Mouse (Mus musculus) embryonic facial prominence, embryonic 12.5 days (tissue): ENCODE results near the gene Bmt2. TPM values are rescaled to one million over a fixed set of nuclear protein-coding genes. Genes with fewer than 3 reads are reported as not detected.

Experiments
- ATAC-seq: fragments of 200-750 bp; cut with Nextera tagmentation; 2 replicates; pipeline ENCODE4 v1.8.0; 2017; ENCODE audit not compliant: insufficient number of reproducible peaks, insufficient read depth, low FRiP score, low TSS enrichment
- H3K27ac ChIP-seq: fragments of 300-500 bp; sonication (generic); 2 replicates; pipeline ENCODE4 v1.5.1; 2016; ENCODE audit warnings: mild to moderate bottlenecking
- H3K27me3 ChIP-seq: fragments of 300-500 bp; sonication (generic); 2 replicates; pipeline ENCODE4 v1.6.1; 2016; ENCODE audit warnings: mild to moderate bottlenecking, moderate library complexity
- H3K36me3 ChIP-seq: fragments of 300-500 bp; sonication (generic); 2 replicates; pipeline ENCODE4 v1.6.1; 2016; ENCODE audit warnings: mild to moderate bottlenecking
- H3K4me1 ChIP-seq: fragments of 300-500 bp; sonication (generic); 2 replicates; pipeline ENCODE4 v1.6.1; 2016
- H3K4me2 ChIP-seq: fragments of 300-500 bp; sonication (generic); replicated peaks from 2 replicates; pipeline ENCODE4 v1.6.1; 2016; ENCODE audit warnings: mild to moderate bottlenecking, moderate library complexity
- H3K4me3 ChIP-seq: fragments of 300-500 bp; sonication (generic); 2 replicates; pipeline ENCODE4 v1.5.1; 2016; ENCODE audit warnings: mild to moderate bottlenecking
- H3K9ac ChIP-seq: fragments of 300-500 bp; sonication (generic); 2 replicates; pipeline ENCODE4 v1.6.1; 2016; ENCODE audit warnings: mild to moderate bottlenecking, moderate library complexity
- H3K9me3 ChIP-seq: fragments of 300-500 bp; sonication (generic); 2 replicates; pipeline ENCODE4 v1.6.1; 2016; ENCODE audit warnings: mild to moderate bottlenecking, moderate library complexity
- WGBS: fragments of 180-500 bp; shearing (Covaris S2); methylation state at CpG from one replicate; pipeline ENCODE4 v1.1.7; 2016; 5-methylcytosine and 5-hydroxymethylcytosine counted together
- polyA plus RNA-seq: library from polyadenylated mRNA; unstranded; fragments of >200 nt; fragmentation: Nextera tagmentation; extraction: Ambion mirVana; gene quantifications from 2 replicates; pipeline ENCODE4 v1.2.1, GENCODE M21; 2016

The Bmt2 gene
- polyA plus RNA-seq, 1 experiment from 2014 or later: 23.6 TPM

GRCm38 (mm10) chr6:13614568-13614967 lies 63.2 kb downstream of the Bmt2 start:
- H3K27ac ChIP-seq: no peak overlapping the region
- 90% methylated on average over 3 of the region's 3 CpGs for WGBS
- no peaks in the 10 kb centered on the region for H3K36me3 ChIP-seq
- no peaks in the 10 kb centered on the region for H3K27me3 ChIP-seq
- H3K9ac ChIP-seq: no peak overlapping the region
- H3K4me3 ChIP-seq: no peak overlapping the region
- no peak for ATAC-seq
- no peaks in the 10 kb centered on the region for H3K4me1 ChIP-seq
- H3K4me2 ChIP-seq: no peak overlapping the region
- no peaks in the 10 kb centered on the region for H3K9me3 ChIP-seq

- no peaks in the 10 kb centered on the region for H3K36me3 ChIP-seq
- H3K4me3 ChIP-seq: no peak overlapping the region
- no peaks in the 10 kb centered on the region for H3K9me3 ChIP-seq
- no peaks in the 10 kb centered on the region for H3K27me3 ChIP-seq
- no peak overlapping the region for H3K9ac ChIP-seq
- ATAC-seq: no peak
- 81% methylated on average over 3 of the region's 3 CpGs for WGBS
- H3K4me2 ChIP-seq: no peak overlapping the region
- H3K4me1 ChIP-seq: no peaks in the 10 kb centered on the region
- H3K27ac ChIP-seq: no peak overlapping the region
Observed at GRCm38 (mm10) chr6:13613671-13614070, 64.1 kb downstream of the Bmt2 start.

- H3K36me3 ChIP-seq: no peaks in the 10 kb centered on the region
- peaks cover 6% of the 10 kb centered on the region for H3K4me1 ChIP-seq
- no peak overlapping the region for H3K4me2 ChIP-seq
- no peak overlapping the region for H3K4me3 ChIP-seq
- H3K9me3 ChIP-seq: no peaks in the 10 kb centered on the region
- H3K9ac ChIP-seq: no peak overlapping the region
- WGBS: 94% methylated on average over 2 of the region's 2 CpGs
- H3K27ac ChIP-seq: no peak overlapping the region
- no peaks in the 10 kb centered on the region for H3K27me3 ChIP-seq
- ATAC-seq: no peak
Observed at GRCm38 (mm10) chr6:13610869-13611268, 66.9 kb downstream of the Bmt2 start.

GRCm38 (mm10) chr6:13609353-13610140 lies 68.2 kb downstream of the Bmt2 start:
- Histone ChIP-seq H3K4me3 (no peak overlapping the region), H3K9me3 (no peaks in the 10 kb centered on the region), H3K4me2 (no peak overlapping the region), H3K27ac (no peak overlapping the region), H3K36me3 (no peaks in the 10 kb centered on the region), H3K27me3 (no peaks in the 10 kb centered on the region), H3K4me1 (peaks cover 8% of the 10 kb centered on the region), H3K9ac (no peak overlapping the region)
- no peak for ATAC-seq
- 60% methylated on average over 5 of the region's 5 CpGs for WGBS

- H3K27me3 ChIP-seq: no peaks in the 10 kb centered on the region
- H3K4me2 ChIP-seq: peak within 1 kb of the TSS; percentile 58
- peak within 1 kb of the TSS; percentile 97 for H3K27ac ChIP-seq
- WGBS: 2% methylated on average over 62 of the region's 71 CpGs
- H3K36me3 ChIP-seq: 0 out of 2 replicates have a peak, but pooled peaks cover 4% of the 10 kb centered on the region
- peak within 1 kb of the TSS; percentile 75 for H3K4me3 ChIP-seq
- no peaks in the 10 kb centered on the region for H3K9me3 ChIP-seq
- peak; percentile 95 for ATAC-seq
- peaks cover 8% of the 10 kb centered on the region for H3K4me1 ChIP-seq
- H3K9ac ChIP-seq: peak within 1 kb of the TSS; percentile 80
Observed at GRCm38 (mm10) chr6:13607621-13608493, 69.9 kb downstream of the Bmt2 start, which contains the start of gene Tmem168. TSS of gene Tmem168 (minus strand) at chr6:13608100.

GRCm38 (mm10) chr6:13606921-13607620 lies 70.7 kb downstream of the Bmt2 start:
- peak overlapping the region; percentile 80 for H3K9ac ChIP-seq
- H3K4me3 ChIP-seq: peak overlapping the region; percentile 75
- peaks cover 8% of the 10 kb centered on the region for H3K4me1 ChIP-seq
- no peaks in the 10 kb centered on the region for H3K9me3 ChIP-seq
- peak overlapping the region; percentile 58 for H3K4me2 ChIP-seq
- ATAC-seq: no peak
- no peaks in the 10 kb centered on the region for H3K27me3 ChIP-seq
- H3K27ac ChIP-seq: peak overlapping the region; percentile 97
- 10% methylated on average over 15 of the region's 15 CpGs for WGBS
- 0 out of 2 replicates have a peak, but pooled peaks cover 4% of the 10 kb centered on the region for H3K36me3 ChIP-seq

- no peak for ATAC-seq
- 75% methylated on average over 4 of the region's 4 CpGs for WGBS
- Histone ChIP-seq H3K4me1 (peaks cover 12% of the 10 kb centered on the region), H3K9me3 (no peaks in the 10 kb centered on the region), H3K4me3 (peak overlapping the region; percentile 75), H3K27ac (peak overlapping the region; percentile 97; the same call in 1 of the 2 replicates), H3K4me2 (peak overlapping the region; percentile 58), H3K27me3 (no peaks in the 10 kb centered on the region), H3K36me3 (0 out of 2 replicates have a peak, but pooled peaks cover 4% of the 10 kb centered on the region), H3K9ac (no peak overlapping the region)
Observed at GRCm38 (mm10) chr6:13606394-13606793, 71.4 kb downstream of the Bmt2 start.

GRCm38 (mm10) chr6:13603134-13603533 lies 74.6 kb downstream of the Bmt2 start:
- Histone ChIP-seq H3K27ac (no peak overlapping the region), H3K9ac (no peak overlapping the region), H3K36me3 (0 out of 2 replicates have a peak, but pooled peaks cover 4% of the 10 kb centered on the region), H3K4me2 (no peak overlapping the region), H3K4me3 (no peak overlapping the region), H3K27me3 (no peaks in the 10 kb centered on the region), H3K4me1 (peaks cover 13% of the 10 kb centered on the region), H3K9me3 (no peaks in the 10 kb centered on the region)
- WGBS: 92% methylated on average over 6 of the region's 6 CpGs
- no peak for ATAC-seq

GRCm38 (mm10) chr6:13601587-13601986 lies 76.2 kb downstream of the Bmt2 start:
- no peak overlapping the region for H3K9ac ChIP-seq
- H3K27me3 ChIP-seq: no peaks in the 10 kb centered on the region
- 0 out of 2 replicates have a peak, but pooled peaks cover 4% of the 10 kb centered on the region for H3K36me3 ChIP-seq
- no peak overlapping the region for H3K4me3 ChIP-seq
- no peak for ATAC-seq
- H3K4me1 ChIP-seq: peaks cover 9% of the 10 kb centered on the region
- H3K4me2 ChIP-seq: no peak overlapping the region
- no peak overlapping the region for H3K27ac ChIP-seq
- H3K9me3 ChIP-seq: no peaks in the 10 kb centered on the region
- 80% methylated on average over 6 of the region's 6 CpGs for WGBS

- Histone ChIP-seq H3K27me3 (no peaks in the 10 kb centered on the region), H3K36me3 (peaks cover 15% of the 10 kb centered on the region), H3K4me2 (no peak overlapping the region), H3K4me3 (no peak overlapping the region), H3K4me1 (peaks cover 7% of the 10 kb centered on the region), H3K9ac (no peak overlapping the region), H3K9me3 (no peaks in the 10 kb centered on the region), H3K27ac (no peak overlapping the region)
- ATAC-seq: no peak
- 67% methylated on average over 7 of the region's 7 CpGs for WGBS
Observed at GRCm38 (mm10) chr6:13598239-13598923, 79.4 kb downstream of the Bmt2 start.
